Mouse (Mus musculus) midbrain, embryonic 11.5 days (tissue): ENCODE measurements at regions not wholly inside any gene's neighbourhood (a gene's known extent, or its start where the extent isn't known, plus 50 kb on each side); places are given as distances from the start of the nearest gene placed in this dataset.

Experiments
- ATAC-seq: fragments of 200-750 bp; cut with Nextera tagmentation; 2 replicates; pipeline ENCODE4 v1.8.0; 2017; ENCODE audit warnings: moderate TSS enrichment, moderate library complexity; ENCODE audit not compliant: low FRiP score
- DNase-seq: peaks from one replicate; pipeline ENCODE4 v3.0.0; 2015; ENCODE audit warnings: low spot score; ENCODE audit errors: missing footprints
- H3K27ac ChIP-seq: fragments of 300-500 bp; sonication (generic); 2 replicates; pipeline ENCODE4 v1.5.1; 2014; ENCODE audit warnings: low read depth, low read length
- H3K27me3 ChIP-seq: fragments of 300-500 bp; sonication (generic); 2 replicates; pipeline ENCODE4 v1.6.1; 2014; ENCODE audit warnings: mild to moderate bottlenecking, low read length, moderate library complexity, mixed read lengths; ENCODE audit not compliant: control insufficient read depth, insufficient read depth
- H3K36me3 ChIP-seq: fragments of 300-500 bp; sonication (generic); 2 replicates; pipeline ENCODE4 v1.6.1; 2014; ENCODE audit warnings: mild to moderate bottlenecking, low read length, moderate library complexity, mixed read lengths; ENCODE audit not compliant: control insufficient read depth, insufficient read depth
- H3K4me1 ChIP-seq: fragments of 300-500 bp; sonication (generic); 2 replicates; pipeline ENCODE4 v1.6.1; 2014; ENCODE audit warnings: low read length; ENCODE audit not compliant: control insufficient read depth, insufficient read depth
- H3K4me2 ChIP-seq: fragments of 300-500 bp; sonication (generic); 2 replicates; pipeline ENCODE4 v1.6.1; 2014; ENCODE audit warnings: mild to moderate bottlenecking, moderate library complexity
- H3K4me3 ChIP-seq: fragments of 300-500 bp; sonication (generic); 2 replicates; pipeline ENCODE4 v1.5.1; 2014; ENCODE audit warnings: low read depth, low read length
- H3K9ac ChIP-seq: fragments of 300-500 bp; sonication (generic); 2 replicates; pipeline ENCODE4 v1.6.1; 2014; ENCODE audit warnings: low read length
- H3K9me3 ChIP-seq: fragments of 300-500 bp; sonication (generic); 2 replicates; pipeline ENCODE4 v1.6.1; 2016; ENCODE audit warnings: low read length; ENCODE audit not compliant: control insufficient read depth
- WGBS: fragments of 180-500 bp; shearing (Covaris S2); extraction: QIAGEN DNeasy Blood & Tissue Kit; methylation state at CpG from one replicate; pipeline ENCODE4 v1.1.7; 2014; 5-methylcytosine and 5-hydroxymethylcytosine counted together

GRCm38 (mm10) chr1:77832174-77832573 lies 317.3 kb upstream of the Epha4 start:
- no peak overlapping the region for H3K4me2 ChIP-seq
- H3K27me3 ChIP-seq, result no peaks in the 10 kb centered on the region
- no peak overlapping the region for H3K4me3 ChIP-seq
- no peak overlapping the region for H3K9ac ChIP-seq
- no peaks in the 10 kb centered on the region for H3K4me1 ChIP-seq
- ATAC-seq (no peak), DNase-seq (no peak)
- no peak overlapping the region for H3K27ac ChIP-seq
- H3K36me3 ChIP-seq, result no peaks in the 10 kb centered on the region
- no peaks in the 10 kb centered on the region for H3K9me3 ChIP-seq
- WGBS, result 68% methylated on average over 2 of the region's 2 CpGs

DNA sequence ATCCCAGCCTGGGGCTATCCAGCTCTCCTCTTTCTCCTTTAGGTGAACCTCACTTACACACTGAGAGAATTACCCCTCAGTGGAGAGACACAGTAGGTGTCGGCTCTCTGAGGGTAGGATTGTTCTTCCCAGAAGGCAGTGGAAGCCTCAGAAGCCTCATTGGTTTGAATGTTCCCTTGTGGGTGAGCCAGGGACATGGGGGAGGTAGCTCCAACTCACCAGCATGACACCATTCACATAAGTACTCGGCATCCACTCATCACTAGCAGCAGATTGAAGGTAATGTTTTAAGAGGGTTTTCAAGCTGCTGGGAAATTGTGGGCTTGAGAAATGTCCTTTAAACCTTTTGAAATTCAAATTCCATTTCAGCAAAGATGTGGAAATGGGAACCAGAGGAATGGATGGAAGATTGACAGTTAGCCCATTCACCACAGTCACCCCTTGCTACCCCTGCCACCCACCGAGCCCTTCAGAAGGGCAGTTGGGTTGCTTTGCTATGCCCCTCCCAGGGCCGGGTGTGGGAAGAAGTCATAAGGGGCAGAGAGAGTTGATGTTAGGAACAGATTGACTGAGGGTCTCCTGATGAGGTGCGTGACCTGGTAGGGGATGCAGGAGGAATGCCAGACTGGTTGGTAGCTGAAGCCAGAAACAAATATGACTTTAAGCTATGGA lies 310.0 kb upstream of the Epha4 start:
- no peak overlapping the region for H3K4me2 ChIP-seq
- 57% methylated on average over 5 of the region's 5 CpGs for WGBS

GRCm38 (mm10) chr1:77823801-77824687 lies 309.2 kb upstream of the Epha4 start:
- Histone ChIP-seq H3K27ac (no peak overlapping the region), H3K9ac (no peak overlapping the region), H3K4me2 (no peak overlapping the region), H3K4me1 (peaks cover 3% of the 10 kb centered on the region; the same call in 1 of the 2 replicates), H3K4me3 (no peak overlapping the region), H3K27me3 (no peaks in the 10 kb centered on the region), H3K9me3 (no peaks in the 10 kb centered on the region), H3K36me3 (no peaks in the 10 kb centered on the region)
- 46% methylated on average over 10 of the region's 10 CpGs for WGBS
- no peak for ATAC-seq
- DNase-seq, result no peak

More for the DNA sequence above, 310.0 kb upstream of the Epha4 start:
- no peak overlapping the region for H3K9ac ChIP-seq
- H3K9me3 ChIP-seq, result no peaks in the 10 kb centered on the region
- no peak for DNase-seq
- H3K4me3 ChIP-seq, result no peak overlapping the region
- peaks cover 3% of the 10 kb centered on the region; the same call in 1 of the 2 replicates for H3K4me1 ChIP-seq
- no peak overlapping the region for H3K27ac ChIP-seq
- no peaks in the 10 kb centered on the region for H3K36me3 ChIP-seq
- ATAC-seq, result no peak
- H3K27me3 ChIP-seq, result no peaks in the 10 kb centered on the region

GRCm38 (mm10) chr1:77820101-77820500 lies 305.2 kb upstream of the Epha4 start:
- DNase-seq, result no peak
- WGBS, result 80% methylated on average over 2 of the region's 2 CpGs
- no peak overlapping the region for H3K9ac ChIP-seq
- no peak overlapping the region for H3K4me3 ChIP-seq
- ATAC-seq, result no peak
- H3K4me2 ChIP-seq, result no peak overlapping the region
- H3K27me3 ChIP-seq, result no peaks in the 10 kb centered on the region
- H3K27ac ChIP-seq, result no peak overlapping the region
- no peaks in the 10 kb centered on the region for H3K9me3 ChIP-seq
- H3K4me1 ChIP-seq, result peaks cover 3% of the 10 kb centered on the region; the same call in 1 of the 2 replicates
- no peaks in the 10 kb centered on the region for H3K36me3 ChIP-seq

- H3K27ac ChIP-seq, result no peak overlapping the region
- DNase-seq, result no peak
- H3K9me3 ChIP-seq, result no peaks in the 10 kb centered on the region
- ATAC-seq, result no peak
- no peak overlapping the region for H3K4me2 ChIP-seq
- H3K4me1 ChIP-seq, result peaks cover 5% of the 10 kb centered on the region; the same call in 1 of the 2 replicates
- no peaks in the 10 kb centered on the region for H3K36me3 ChIP-seq
- H3K4me3 ChIP-seq, result no peak overlapping the region
- no peak overlapping the region for H3K9ac ChIP-seq
- 81% methylated on average over 4 of the region's 4 CpGs for WGBS
- no peaks in the 10 kb centered on the region for H3K27me3 ChIP-seq
Observed at GRCm38 (mm10) chr1:77815451-77815850, 300.6 kb upstream of the Epha4 start.

GRCm38 (mm10) chr1:77811573-77811972 lies 296.7 kb upstream of the Epha4 start:
- Histone ChIP-seq H3K27ac (no peak overlapping the region), H3K4me2 (no peak overlapping the region)
- no peak for DNase-seq

DNA sequence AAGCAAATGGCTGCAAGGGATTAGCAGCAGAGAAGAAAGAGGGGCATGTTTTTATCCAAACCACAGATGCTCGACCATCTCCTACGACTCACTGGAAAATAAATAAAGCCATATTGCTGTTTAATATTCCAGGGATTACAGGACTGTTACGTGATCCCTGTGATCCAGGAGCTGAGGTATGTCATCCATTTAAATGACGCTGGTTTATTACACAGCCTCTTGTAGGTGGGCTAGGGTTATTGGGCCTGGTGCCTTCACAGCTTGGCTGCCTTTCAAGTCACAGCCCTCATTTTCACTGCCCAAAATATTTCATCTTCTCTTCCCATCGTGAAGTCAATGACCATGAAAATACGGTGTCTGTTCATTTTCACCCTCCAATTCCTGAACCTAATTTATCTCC lies 276.1 kb upstream of the Epha4 start:
- H3K9ac ChIP-seq, result no peak overlapping the region
- H3K27ac ChIP-seq, result no peak overlapping the region
- no peaks in the 10 kb centered on the region for H3K36me3 ChIP-seq
- WGBS, result 81% methylated on average over 6 of the region's 6 CpGs
- no peaks in the 10 kb centered on the region for H3K4me1 ChIP-seq
- H3K9me3 ChIP-seq, result no peaks in the 10 kb centered on the region
- H3K4me2 ChIP-seq, result no peak overlapping the region
- H3K27me3 ChIP-seq, result no peaks in the 10 kb centered on the region
- no peak overlapping the region for H3K4me3 ChIP-seq
- DNase-seq, result no peak
- ATAC-seq, result no peak

More at GRCm38 (mm10) chr1:77811573-77811972, 296.7 kb upstream of the Epha4 start:
- H3K9ac ChIP-seq, result no peak overlapping the region
- H3K4me3 ChIP-seq, result no peak overlapping the region
- peaks cover 5% of the 10 kb centered on the region; the same call in 1 of the 2 replicates for H3K4me1 ChIP-seq
- no peaks in the 10 kb centered on the region for H3K9me3 ChIP-seq
- H3K36me3 ChIP-seq, result no peaks in the 10 kb centered on the region
- H3K27me3 ChIP-seq, result no peaks in the 10 kb centered on the region
- no peak for ATAC-seq

GRCm38 (mm10) chr1:77754326-77754725 lies 239.4 kb upstream of the Epha4 start:
- H3K9me3 ChIP-seq, result no peaks in the 10 kb centered on the region
- 84% methylated on average over 3 of the region's 3 CpGs for WGBS
- no peak for DNase-seq

More at GRCm38 (mm10) chr1:77754326-77754725, 239.4 kb upstream of the Epha4 start:
- Histone ChIP-seq H3K4me1 (no peaks in the 10 kb centered on the region), H3K9ac (no peak overlapping the region), H3K4me3 (no peak overlapping the region), H3K27ac (no peak overlapping the region), H3K4me2 (no peak overlapping the region), H3K36me3 (no peaks in the 10 kb centered on the region), H3K27me3 (no peaks in the 10 kb centered on the region)
- no peak for ATAC-seq
